Mouse (Mus musculus): ENCODE measurements around the gene Gm9999.
"Not testable (repeated sequence)": the region's sequence is repeated elsewhere in the genome, so short reads cannot be mapped to it uniquely, and the experiment has no call there.

Gene Gm9999

GRCm38 (mm10) chr7:46983280-46983679 lies at the start of gene Gm9999:
Gene Gm9999 (plus strand): TSS chr7:46983580.
- DNase-seq (ENCODE audit: low spot score): no peak

- DNase-seq (ENCODE audit: low spot score): no peak
Measured at GRCm38 (mm10) chr7:46934788-46935187, 48.6 kb upstream of the Gm9999 start.

GRCm38 (mm10) chr7:46935847-46936246 lies 47.5 kb upstream of the Gm9999 start:
- DNase-seq (ENCODE audit: low spot score): no peak

GRCm38 (mm10) chr7:46957831-46958691 lies 25.3 kb upstream of the Gm9999 start, which contains the start of gene Uevld:
Gene Uevld (minus strand): TSS chr7:46958527.
- peak; percentile 93 for DNase-seq (ENCODE audit: low spot score)

- DNase-seq (ENCODE audit: low spot score): no peak
Measured at GRCm38 (mm10) chr7:46958853-46959252, 24.5 kb upstream of the Gm9999 start.

GRCm38 (mm10) chr7:46960991-46961390 lies 22.4 kb upstream of the Gm9999 start:
- no peak for DNase-seq (ENCODE audit: low spot score)

- no peak for DNase-seq (ENCODE audit: low spot score)
Measured at GRCm38 (mm10) chr7:46962132-46962531, 21.2 kb upstream of the Gm9999 start.

GRCm38 (mm10) chr7:46962806-46963618 lies 20.4 kb upstream of the Gm9999 start:
- peak; percentile 54 for DNase-seq (ENCODE audit: low spot score)

- DNase-seq (ENCODE audit: low spot score): no peak
Measured at GRCm38 (mm10) chr7:46964070-46964469, 19.3 kb upstream of the Gm9999 start.

- DNase-seq (ENCODE audit: low spot score): no peak
Measured at GRCm38 (mm10) chr7:46969898-46970297, 13.5 kb upstream of the Gm9999 start.

GRCm38 (mm10) chr7:46974648-46975047 lies 8.7 kb upstream of the Gm9999 start:
- no peak for DNase-seq (ENCODE audit: low spot score)

- no peak for DNase-seq (ENCODE audit: low spot score)
Measured at GRCm38 (mm10) chr7:46975456-46975855, 7.9 kb upstream of the Gm9999 start.

- DNase-seq (ENCODE audit: low spot score): no peak
Measured at GRCm38 (mm10) chr7:46985718-46986505, 2.5 kb downstream of the Gm9999 start.

- no peak for DNase-seq (ENCODE audit: low spot score)
Measured at GRCm38 (mm10) chr7:46986646-46987045, 3.3 kb downstream of the Gm9999 start.

GRCm38 (mm10) chr7:46987073-46987472 lies 3.7 kb downstream of the Gm9999 start:
- DNase-seq (ENCODE audit: low spot score): no peak

GRCm38 (mm10) chr7:46989387-46989786 lies 6.0 kb downstream of the Gm9999 start:
- not testable (repeated sequence) for DNase-seq (ENCODE audit: low spot score)

GRCm38 (mm10) chr7:46993079-46993478 lies 9.7 kb downstream of the Gm9999 start:
- no peak for DNase-seq (ENCODE audit: low spot score)

GRCm38 (mm10) chr7:46995558-46995957 lies 12.2 kb downstream of the Gm9999 start:
- no peak for DNase-seq (ENCODE audit: low spot score)

- DNase-seq (ENCODE audit: low spot score): no peak
Measured at GRCm38 (mm10) chr7:46997008-46997407, 13.6 kb downstream of the Gm9999 start.

GRCm38 (mm10) chr7:46997644-46998395 lies 14.4 kb downstream of the Gm9999 start:
- DNase-seq (ENCODE audit: low spot score): no peak

- no peak for DNase-seq (ENCODE audit: low spot score)
Measured at GRCm38 (mm10) chr7:46998942-46999341, 15.6 kb downstream of the Gm9999 start.

Data from testis, postnatal 14 days (tissue).